Mouse (Mus musculus) layer of hippocampus, adult 18-20 months (tissue): ENCODE data around the gene Ndufb7. TPM values are rescaled to one million over a fixed set of nuclear protein-coding genes. Genes with fewer than 3 reads are reported as not detected.
"Not testable (repeated sequence)": the region's sequence is repeated elsewhere in the genome, so short reads cannot be mapped to it uniquely, and the experiment has no call there.

ENCODE experiments used
- DNase-seq, 2 experiments: peaks; one replicate each; pipeline ENCODE4 v3.0.0; 2022; ENCODE audit warnings: low spot score in 2 of 2
- total RNA-seq, 2 experiments: library from RNA; stranded (reverse); gene quantifications; 2 replicates each; pipeline ENCODE4 v1.2.3; 2021

Gene Ndufb7
- total RNA-seq, 2 experiments from 2014 or later: 161 to 162 TPM

DNA sequence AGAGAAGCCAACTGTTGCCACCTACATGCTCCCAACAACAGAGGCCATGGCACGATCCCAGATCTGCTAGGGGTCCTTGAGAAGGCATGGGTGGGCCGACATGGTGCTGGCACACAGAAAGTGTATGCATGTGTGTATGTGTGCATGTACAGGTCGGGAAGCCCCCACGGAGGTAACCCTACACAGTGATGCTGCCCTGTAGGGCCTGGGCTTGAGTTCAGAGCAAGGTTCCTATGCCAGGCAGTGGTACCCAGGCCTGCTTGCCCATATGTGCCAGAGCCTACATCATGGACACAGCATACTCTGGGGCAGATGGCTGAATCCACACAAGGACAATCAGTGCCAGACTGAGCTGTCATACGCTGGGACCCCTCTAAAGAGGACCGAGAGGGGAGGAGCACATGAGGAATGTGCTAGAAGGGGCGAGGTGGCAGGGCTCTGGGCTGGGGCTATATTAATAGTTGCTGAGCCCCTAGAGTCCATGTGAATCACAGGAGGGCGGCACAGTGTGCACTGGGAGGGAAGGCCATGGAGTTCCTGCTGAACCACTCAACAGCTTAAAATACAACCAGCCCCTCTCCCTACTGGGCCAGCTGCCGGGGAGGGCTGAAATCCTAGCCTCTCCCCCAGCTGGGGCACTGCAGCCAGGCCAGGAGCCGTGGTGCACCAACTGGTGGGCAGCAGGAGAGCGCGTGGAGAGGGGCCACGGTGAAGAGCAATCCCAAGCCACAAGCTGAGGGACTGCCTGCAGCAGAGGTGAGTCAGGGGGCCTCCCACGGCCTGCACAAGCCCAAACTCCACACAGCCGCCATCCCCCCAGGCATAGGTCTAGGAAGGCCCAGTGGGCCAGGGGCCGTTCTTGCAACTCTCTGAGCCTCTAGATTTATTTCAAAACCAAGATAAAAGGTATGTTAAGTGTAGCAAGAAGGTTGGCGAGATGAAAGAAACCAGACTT lies 9.4 kb downstream of the Ndufb7 start:
- DNase-seq: peak in 1 of 2 experiments; percentile 17

DNA sequence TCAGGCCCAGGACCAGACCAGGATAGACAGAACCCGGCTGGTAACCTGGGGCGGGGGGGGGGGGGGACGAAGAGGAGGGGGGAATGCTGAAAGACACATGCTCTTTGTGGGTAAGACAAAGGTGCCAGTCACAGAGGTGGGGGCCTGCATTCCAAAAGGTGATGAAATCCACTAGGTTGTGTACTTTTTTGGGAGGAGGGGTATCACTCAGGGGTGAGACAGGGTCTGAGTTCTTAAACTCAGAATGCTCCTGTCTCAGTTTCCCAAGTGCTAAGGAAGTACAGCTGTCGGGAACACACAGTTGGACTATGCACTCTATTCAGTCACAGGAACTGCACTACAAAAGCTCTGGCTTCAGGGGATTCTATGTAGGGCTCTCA lies 10.0 kb downstream of the Ndufb7 start:
- DNase-seq: peak in 1 of 2 experiments; percentile 6

- DNase-seq: no peak
Observed at GRCm38 (mm10) chr8:83576921-83577320, 10.4 kb downstream of the Ndufb7 start.

GRCm38 (mm10) chr8:83577384-83577791 lies 10.9 kb downstream of the Ndufb7 start:
- DNase-seq: no peak

DNA sequence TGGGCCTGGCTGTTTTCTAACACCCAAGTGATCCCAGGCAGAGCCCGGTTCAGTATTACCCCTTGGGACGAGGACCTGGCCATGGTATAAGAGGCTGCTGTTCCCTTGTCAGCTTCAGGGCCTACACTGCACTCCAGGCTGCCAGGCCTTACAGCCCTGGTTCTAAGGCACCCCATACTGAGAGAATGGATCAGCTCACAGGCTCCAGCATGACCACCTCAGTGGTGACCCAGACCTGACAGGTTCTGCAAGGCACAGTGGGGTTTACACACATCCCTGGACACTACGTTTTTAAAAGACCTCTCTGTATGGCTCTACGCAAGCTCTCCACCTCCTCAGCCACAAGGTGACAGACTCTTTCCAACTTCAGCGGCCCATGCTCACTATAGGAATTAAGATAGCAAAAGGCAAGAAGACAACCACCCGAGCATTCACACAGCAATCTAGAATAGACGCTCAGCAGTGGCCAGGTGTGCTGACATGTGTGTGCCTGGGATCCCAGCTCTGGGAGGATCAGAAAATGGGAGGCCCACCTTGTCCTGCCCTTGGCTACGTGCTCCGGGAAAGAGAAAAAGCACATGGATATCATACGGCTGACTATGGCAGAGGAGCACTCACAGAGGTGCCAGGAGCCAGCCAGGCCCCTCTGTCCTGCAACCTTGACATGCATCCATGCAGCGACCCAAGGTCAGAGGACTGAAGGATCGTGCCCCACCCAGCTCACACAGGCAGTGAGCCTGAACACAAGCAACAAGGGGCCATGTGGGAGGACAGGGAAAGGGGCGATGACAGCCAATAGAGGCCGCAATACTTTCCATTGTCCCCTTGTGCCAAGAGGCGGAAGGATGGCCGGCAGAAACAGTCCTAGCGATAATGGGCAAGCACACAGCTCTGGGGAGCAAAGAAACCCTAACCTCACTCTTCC lies 11.9 kb downstream of the Ndufb7 start:
- no peak for DNase-seq

DNA sequence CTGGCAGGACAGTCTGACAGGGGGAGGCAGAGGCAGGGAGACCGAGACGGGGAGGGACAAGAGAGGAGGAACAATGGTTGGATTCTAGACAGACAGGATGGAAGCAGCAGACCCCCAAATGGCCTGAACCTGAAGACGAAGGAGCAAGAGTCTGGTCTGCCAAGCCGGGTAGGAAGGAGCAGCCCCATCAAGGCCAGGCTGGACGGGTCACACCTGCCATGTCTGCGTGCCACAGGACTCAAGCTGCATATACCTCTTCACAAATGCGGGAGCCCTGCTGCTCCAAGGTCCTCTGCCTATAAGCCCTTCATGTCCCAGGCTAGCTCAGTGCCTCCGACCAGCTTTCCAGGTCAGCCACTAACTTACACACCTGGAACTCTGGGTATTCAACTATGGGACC lies 13.2 kb downstream of the Ndufb7 start:
- no peak for DNase-seq

DNA sequence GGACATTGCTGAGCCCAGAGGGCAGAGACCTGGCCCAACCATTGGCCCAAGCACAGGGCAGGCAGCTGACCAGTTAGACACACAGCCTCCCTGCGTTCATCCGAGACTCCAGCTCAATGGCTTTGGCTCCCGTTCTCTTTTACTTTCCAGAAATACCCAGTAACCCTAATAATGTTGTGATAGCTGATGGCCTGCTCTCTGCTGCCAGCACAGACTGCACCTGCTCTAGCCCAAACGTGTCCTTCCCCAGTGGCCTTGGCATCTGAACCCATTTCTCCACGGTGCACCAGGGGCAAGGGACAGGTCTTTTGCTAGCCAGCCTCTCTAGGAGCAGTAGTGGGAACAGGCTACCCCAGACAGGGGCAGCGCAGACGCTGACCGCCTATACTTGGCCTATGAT lies 14.4 kb downstream of the Ndufb7 start:
- no peak for DNase-seq

DNA sequence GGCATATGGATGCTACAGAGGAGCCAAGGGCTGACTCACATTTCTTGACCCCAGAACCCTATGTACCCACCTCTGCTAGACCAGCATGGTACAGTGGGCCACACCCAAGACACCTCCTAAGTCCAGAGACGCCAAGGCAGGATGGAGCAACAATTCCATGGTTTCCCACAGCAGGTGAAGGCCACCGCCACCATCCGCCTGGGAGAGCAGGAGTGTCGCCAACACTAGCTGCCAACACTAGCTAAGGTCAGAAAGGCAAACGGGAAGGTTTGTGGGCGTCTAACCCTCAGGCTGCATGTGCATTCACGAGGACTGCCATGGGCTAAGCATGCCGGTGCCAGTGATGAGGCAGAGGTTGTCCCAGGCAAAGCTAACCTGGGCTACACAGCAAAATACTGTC lies 15.8 kb downstream of the Ndufb7 start:
- no peak for DNase-seq

GRCm38 (mm10) chr8:83583236-83583635 lies 16.8 kb downstream of the Ndufb7 start:
- no peak for DNase-seq

GRCm38 (mm10) chr8:83584771-83585170 lies 18.3 kb downstream of the Ndufb7 start:
- DNase-seq: no peak

GRCm38 (mm10) chr8:83585333-83585732 lies 18.9 kb downstream of the Ndufb7 start:
- DNase-seq: no peak

DNA sequence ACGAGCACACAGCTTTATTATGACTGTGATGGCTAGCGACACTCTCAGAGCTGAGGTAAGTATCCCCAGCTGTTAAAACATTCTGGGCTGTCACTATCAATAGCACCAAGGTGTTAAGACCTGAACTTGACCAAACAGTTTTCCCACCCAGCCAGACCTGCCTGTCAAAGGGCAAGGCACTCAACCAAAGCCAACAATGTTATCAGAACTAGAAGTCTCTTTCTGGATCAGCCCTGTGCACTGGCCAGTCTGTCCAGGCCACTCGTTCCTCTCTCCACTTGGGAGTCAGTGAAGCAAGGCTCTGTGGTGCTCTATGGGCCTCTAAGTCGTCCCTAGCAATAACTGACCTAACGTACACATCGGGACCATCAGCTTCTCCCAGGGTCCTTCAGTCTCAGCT lies 21.2 kb downstream of the Ndufb7 start:
- no peak for DNase-seq

DNA sequence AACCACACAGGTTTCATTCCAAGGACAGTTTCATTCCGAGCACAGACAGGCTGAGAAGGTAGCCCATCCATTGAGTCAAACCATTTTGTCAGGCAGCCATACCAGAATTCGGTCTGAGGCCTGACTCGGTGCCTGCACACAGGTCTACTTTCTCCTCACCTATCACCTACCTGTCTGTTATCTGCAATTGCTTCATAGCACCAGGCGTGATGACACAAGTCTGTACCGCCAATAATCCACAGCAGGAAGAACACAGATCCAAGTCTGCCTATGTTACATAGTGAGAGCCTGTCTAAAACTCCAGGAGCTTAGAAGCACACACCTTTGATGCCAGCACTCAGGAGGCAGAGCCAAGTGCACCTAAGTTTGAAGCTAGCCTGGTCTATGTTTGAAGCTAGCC lies 22.4 kb downstream of the Ndufb7 start:
- no peak for DNase-seq

- no peak for DNase-seq
Observed at GRCm38 (mm10) chr8:83590488-83591023, 24.1 kb downstream of the Ndufb7 start.

- DNase-seq: no peak
Observed at GRCm38 (mm10) chr8:83592682-83593081, 26.2 kb downstream of the Ndufb7 start.

DNA sequence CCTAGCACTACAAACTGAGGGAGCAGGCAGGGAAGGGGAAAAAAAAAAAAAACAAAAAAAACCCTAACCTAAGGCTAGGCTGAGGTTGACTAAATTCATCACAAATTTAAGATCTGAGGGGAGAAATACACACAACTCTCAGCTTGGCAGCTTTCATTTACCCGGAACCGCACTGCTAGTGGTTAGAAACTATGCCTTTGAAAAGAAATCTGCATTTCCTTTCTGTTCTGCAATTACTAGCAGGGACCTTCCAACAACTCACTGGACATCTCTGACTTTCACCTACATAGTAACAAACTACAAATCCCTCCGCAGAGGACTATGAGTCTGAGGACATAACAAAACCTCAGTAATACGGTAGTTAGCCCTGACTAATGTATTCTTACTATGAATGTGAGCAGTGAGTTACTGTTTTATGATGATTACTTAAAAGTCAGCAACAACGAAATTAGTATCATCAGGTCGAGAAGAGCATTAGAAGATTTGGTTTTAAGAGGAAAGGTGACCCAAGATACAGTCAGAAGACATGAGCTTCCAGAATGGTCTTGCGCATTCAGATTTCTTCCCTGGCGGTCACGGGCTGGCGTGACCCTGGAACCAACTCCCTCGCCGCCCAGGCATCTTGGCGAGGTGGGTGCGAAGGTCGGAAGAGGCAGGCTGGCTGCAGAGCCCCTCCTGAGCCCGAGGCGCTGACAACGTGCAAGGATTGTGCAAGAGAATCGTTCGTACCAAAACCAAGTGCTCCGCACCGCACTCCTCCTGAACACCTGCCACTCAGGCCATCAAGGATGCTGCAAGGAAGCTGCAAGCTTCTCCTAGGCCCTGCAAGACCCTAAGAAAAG lies 27.1 kb downstream of the Ndufb7 start:
- DNase-seq: no peak

DNA sequence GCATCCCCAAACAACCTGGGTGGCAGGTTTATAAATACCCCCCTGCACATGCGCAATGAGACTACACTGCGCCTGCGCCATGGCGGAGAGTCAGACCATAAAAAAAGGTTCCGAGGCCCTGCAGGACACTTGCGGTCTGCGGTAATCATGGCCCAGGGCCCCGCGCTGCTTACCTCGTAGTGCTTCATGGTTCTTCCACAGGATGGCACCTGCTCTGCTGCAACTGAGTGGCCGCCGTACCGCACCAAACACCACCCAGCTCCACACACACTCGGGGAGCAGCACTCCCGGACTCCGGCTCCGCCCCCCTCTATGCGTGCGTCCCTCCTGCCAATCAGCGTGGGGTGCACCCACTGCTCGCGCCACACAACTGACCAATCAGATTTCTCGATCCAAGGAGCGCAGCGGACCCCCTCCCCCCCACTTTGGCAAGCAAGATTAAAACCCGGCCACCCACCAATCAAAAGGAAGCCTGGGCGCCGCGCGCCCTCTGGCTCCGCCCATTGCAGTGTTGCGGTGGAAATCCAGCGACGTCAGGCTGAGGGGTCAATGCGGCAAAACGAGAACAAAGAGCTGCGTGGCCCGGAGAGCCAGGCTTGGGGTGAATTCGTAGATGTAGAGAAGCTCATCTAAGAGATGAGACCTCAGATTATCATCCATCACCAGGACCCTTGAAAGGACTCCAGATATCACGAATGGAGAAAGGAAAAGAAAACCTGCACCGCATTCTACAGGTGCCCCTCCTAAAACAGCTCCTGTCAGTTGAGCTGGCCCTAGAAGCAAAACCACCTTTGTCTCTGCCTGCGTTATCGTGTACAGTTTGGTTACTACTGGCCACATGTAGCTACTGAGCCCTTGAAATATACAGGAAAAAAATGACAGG lies 27.9 kb downstream of the Ndufb7 start:
- DNase-seq: peak; percentile 95 to 98

DNA sequence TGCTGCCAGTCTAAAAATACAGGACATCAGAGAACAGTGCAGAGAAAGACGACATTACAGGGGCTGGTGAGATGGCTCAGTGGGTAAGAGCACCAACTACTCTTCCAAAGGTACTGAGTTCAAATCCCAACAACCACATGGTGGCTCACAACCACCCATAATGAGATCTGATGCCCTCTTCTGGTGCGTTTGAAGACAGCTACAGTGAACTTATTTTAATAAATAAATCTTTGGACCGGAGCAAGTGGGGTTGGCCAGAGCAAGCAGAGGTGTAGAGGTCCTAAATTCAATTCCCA lies 28.5 kb downstream of the Ndufb7 start:
- DNase-seq: not testable (repeated sequence)

- DNase-seq: no peak
Observed at GRCm38 (mm10) chr8:83596369-83596768, 29.9 kb downstream of the Ndufb7 start.

- DNase-seq: no peak
Observed at GRCm38 (mm10) chr8:83598146-83598545, 31.7 kb downstream of the Ndufb7 start.
